Mouse (Mus musculus) stomach, embryonic 14.5 days (tissue): ENCODE data around the gene Hnf1b. TPM values are rescaled to one million over a fixed set of nuclear protein-coding genes. Genes with fewer than 3 reads are reported as not detected.

ENCODE experiments used
- ATAC-seq: fragments of 200-750 bp; cut with Nextera tagmentation; 2 replicates; pipeline ENCODE4 v1.8.0; 2017; ENCODE audit warnings: low read depth, moderate TSS enrichment; ENCODE audit not compliant: insufficient number of reproducible peaks, insufficient read depth, low FRiP score
- H3K27ac ChIP-seq: fragments of 300-500 bp; sonication (generic); 2 replicates; pipeline ENCODE4 v1.5.1; 2014; ENCODE audit warnings: mild to moderate bottlenecking, low read length, moderate library complexity, mixed read lengths
- H3K27me3 ChIP-seq: fragments of 300-500 bp; sonication (generic); 2 replicates; pipeline ENCODE4 v1.6.1; 2014; ENCODE audit warnings: low read length, control low read depth, mixed read lengths; ENCODE audit not compliant: control insufficient read depth, insufficient read depth
- H3K36me3 ChIP-seq: fragments of 300-500 bp; sonication (generic); 2 replicates; pipeline ENCODE4 v1.6.1; 2014; ENCODE audit warnings: mild to moderate bottlenecking, control low read depth, low read length, moderate library complexity, mixed read lengths; ENCODE audit not compliant: control insufficient read depth, insufficient read depth
- H3K4me1 ChIP-seq: fragments of 300-500 bp; sonication (generic); 2 replicates; pipeline ENCODE4 v1.6.1; 2014; ENCODE audit warnings: low read length, control low read depth, mixed read lengths; ENCODE audit not compliant: control insufficient read depth, insufficient read depth
- H3K4me2 ChIP-seq: fragments of 300-500 bp; sonication (generic); replicated peaks from 2 replicates; pipeline ENCODE4 v1.6.1; 2014; ENCODE audit warnings: low read depth, low read length, control low read depth
- H3K4me3 ChIP-seq: fragments of 300-500 bp; sonication (generic); 2 replicates; pipeline ENCODE4 v1.5.1; 2014; ENCODE audit warnings: low read depth, low read length, control low read depth
- H3K9ac ChIP-seq: fragments of 300-500 bp; sonication (generic); replicated peaks from 2 replicates; pipeline ENCODE4 v1.6.1; 2014; ENCODE audit warnings: low read depth, mild to moderate bottlenecking, control low read depth, low read length, moderate library complexity, mixed read lengths
- H3K9me3 ChIP-seq: fragments of 300-500 bp; sonication (generic); 2 replicates; pipeline ENCODE4 v1.6.1; 2016; ENCODE audit warnings: low read depth, low read length, control low read depth; ENCODE audit not compliant: control insufficient read depth
- WGBS: fragments of 180-500 bp; shearing (Covaris S2); extraction: QIAGEN DNeasy Blood & Tissue Kit; methylation state at CpG from one replicate; pipeline ENCODE4 v1.1.7; 2014; 5-methylcytosine and 5-hydroxymethylcytosine counted together
- polyA plus RNA-seq: library from polyadenylated mRNA; unstranded; fragments of >200 nt; fragmentation: Nextera tagmentation; extraction: Ambion mirVana; gene quantifications from 2 replicates; pipeline ENCODE4 v1.2.1, GENCODE M21; 2014

Gene Hnf1b
- polyA plus RNA-seq, 1 experiment from 2014 or later = 8.2 TPM

- no peak overlapping the region for H3K9ac ChIP-seq
- H3K4me2 ChIP-seq = no peak overlapping the region
- ATAC-seq = no peak
- no peaks in the 10 kb centered on the region for H3K27me3 ChIP-seq
- H3K27ac ChIP-seq = no peak overlapping the region
- H3K36me3 ChIP-seq = no peaks in the 10 kb centered on the region
- H3K4me1 ChIP-seq = no peaks in the 10 kb centered on the region
- no peaks in the 10 kb centered on the region for H3K9me3 ChIP-seq
- 51% methylated on average over 9 of the region's 9 CpGs for whole genome bisulfite sequencing
- H3K4me3 ChIP-seq = no peak overlapping the region
Observed at GRCm38 (mm10) chr11:83818591-83819127, 31.2 kb upstream of the Hnf1b start.

- peak; percentile 74 for ATAC-seq
- WGBS = 53% methylated on average over 10 of the region's 10 CpGs
- H3K27ac ChIP-seq = peak overlapping the region; percentile 27; the same call in 1 of the 2 replicates
Observed at GRCm38 (mm10) chr11:83819806-83820483, 29.9 kb upstream of the Hnf1b start.

GRCm38 (mm10) chr11:83826142-83826541 lies 23.7 kb upstream of the Hnf1b start:
- WGBS = 84% methylated on average over 3 of the region's 3 CpGs

More at GRCm38 (mm10) chr11:83819806-83820483, 29.9 kb upstream of the Hnf1b start:
- Histone ChIP-seq H3K4me2 (no peak overlapping the region), H3K9me3 (no peaks in the 10 kb centered on the region), H3K9ac (no peak overlapping the region), H3K36me3 (no peaks in the 10 kb centered on the region), H3K4me3 (no peak overlapping the region), H3K27me3 (no peaks in the 10 kb centered on the region), H3K4me1 (no peaks in the 10 kb centered on the region)

GRCm38 (mm10) chr11:83828553-83829142 lies 21.2 kb upstream of the Hnf1b start:
- H3K36me3 ChIP-seq = no peaks in the 10 kb centered on the region
- no peaks in the 10 kb centered on the region for H3K9me3 ChIP-seq
- no peak overlapping the region for H3K4me2 ChIP-seq
- no peaks in the 10 kb centered on the region for H3K4me1 ChIP-seq
- no peak overlapping the region for H3K9ac ChIP-seq
- H3K27ac ChIP-seq = no peak overlapping the region
- H3K4me3 ChIP-seq = no peak overlapping the region
- H3K27me3 ChIP-seq = no peaks in the 10 kb centered on the region
- whole genome bisulfite sequencing = 82% methylated on average over 8 of the region's 8 CpGs
- no peak for ATAC-seq

More at GRCm38 (mm10) chr11:83826142-83826541, 23.7 kb upstream of the Hnf1b start:
- Histone ChIP-seq H3K4me2 (no peak overlapping the region), H3K27me3 (no peaks in the 10 kb centered on the region), H3K36me3 (no peaks in the 10 kb centered on the region), H3K27ac (no peak overlapping the region), H3K9ac (no peak overlapping the region), H3K4me1 (no peaks in the 10 kb centered on the region), H3K9me3 (no peaks in the 10 kb centered on the region), H3K4me3 (no peak overlapping the region)
- no peak for ATAC-seq

- Histone ChIP-seq H3K4me1 (no peaks in the 10 kb centered on the region), H3K4me2 (no peak overlapping the region), H3K9ac (no peak overlapping the region), H3K27me3 (no peaks in the 10 kb centered on the region), H3K4me3 (no peak overlapping the region), H3K27ac (no peak overlapping the region), H3K36me3 (no peaks in the 10 kb centered on the region), H3K9me3 (no peaks in the 10 kb centered on the region)
- 52% methylated on average over 8 of the region's 8 CpGs for WGBS
- ATAC-seq = no peak
Observed at GRCm38 (mm10) chr11:83832389-83832788, 17.5 kb upstream of the Hnf1b start.

GRCm38 (mm10) chr11:83833517-83833916 lies 16.3 kb upstream of the Hnf1b start:
- Histone ChIP-seq H3K4me3 (no peak overlapping the region), H3K4me1 (no peaks in the 10 kb centered on the region), H3K36me3 (no peaks in the 10 kb centered on the region), H3K4me2 (no peak overlapping the region), H3K9ac (no peak overlapping the region), H3K27me3 (no peaks in the 10 kb centered on the region), H3K9me3 (no peaks in the 10 kb centered on the region), H3K27ac (no peak overlapping the region)
- 83% methylated on average over 6 of the region's 6 CpGs for WGBS
- ATAC-seq = no peak

- Histone ChIP-seq H3K36me3 (no peaks in the 10 kb centered on the region), H3K4me2 (no peak overlapping the region), H3K27me3 (no peaks in the 10 kb centered on the region), H3K27ac (no peak overlapping the region), H3K4me3 (no peak overlapping the region), H3K4me1 (no peaks in the 10 kb centered on the region), H3K9me3 (no peaks in the 10 kb centered on the region), H3K9ac (no peak overlapping the region)
- ATAC-seq = no peak
- WGBS = 43% methylated on average over 14 of the region's 14 CpGs
Observed at GRCm38 (mm10) chr11:83833959-83834496, 15.8 kb upstream of the Hnf1b start.

GRCm38 (mm10) chr11:83839451-83839850 lies 10.4 kb upstream of the Hnf1b start:
- Histone ChIP-seq H3K4me2 (no peak overlapping the region), H3K4me1 (no peaks in the 10 kb centered on the region), H3K9me3 (no peaks in the 10 kb centered on the region), H3K27me3 (no peaks in the 10 kb centered on the region), H3K9ac (no peak overlapping the region), H3K4me3 (no peak overlapping the region), H3K36me3 (no peaks in the 10 kb centered on the region), H3K27ac (no peak overlapping the region)
- no peak for ATAC-seq
- WGBS = 64% methylated on average over 6 of the region's 6 CpGs
